In genomic region chr17:29848793-29849435, GRCm38 (mm10) we compare ENCODE assay signal across 9 mouse cellular contexts.
DNase-seq lines count a peak whose midpoint lies in the region; ATAC-seq and TF ChIP-seq lines count a peak whose summit lies in the region.
"Had no signal": no experiment of that assay in that cellular context is flagged by ENCODE, and none has a peak within 500 bp of the region (broad histone marks: within the 10 kb centered on the region; RNA-seq: fewer than 3 reads in every experiment).

No protein-coding gene starts in this region.

- TF ChIP-seq CTCF in forebrain, postnatal 0 days (IDR thresholded peaks at IDR 0.05; ENCODE audit: low read depth): peak; percentile 81

- peak; percentile 32 for ATAC-seq in forebrain, postnatal 0 days
- ATAC-seq in liver, embryonic 11.5 days (replicated peaks; ENCODE audit: low FRiP score): peak; percentile 55; the same call in 1 of the 2 replicates
- no peak for ATAC-seq in neural tube, embryonic 11.5 days (ENCODE audit: insufficient read depth, low FRiP score, low TSS enrichment)

- DNase-seq in layer of hippocampus, adult 11-12 months (ENCODE audit: low spot score): peak; percentile 76
- DNase-seq in layer of hippocampus, adult 9-11 months: no peak
- DNase-seq in cerebellum, adult 11 months: peak; percentile 72
- peak; percentile 74 for DNase-seq in forebrain, postnatal 0 days
- DNase-seq in kidney, adult 9 months: peak; percentile 78
- peak; percentile 78 for DNase-seq in liver, embryonic 11.5 days (ENCODE audit: low spot score)
- peak; percentile 70 for DNase-seq in neural tube, embryonic 11.5 days (ENCODE audit: low spot score)
- DNase-seq in testis, postnatal 10 days (ENCODE audit: low spot score): peak; percentile 80

- H3K27ac ChIP-seq in forebrain, postnatal 0 days (ENCODE audit: low read depth, low read length): no peak overlapping the region
- no peak overlapping the region for H3K27ac ChIP-seq in liver, embryonic 11.5 days (ENCODE audit: low read depth, low read length)
- no peak overlapping the region for H3K27ac ChIP-seq in neural tube, embryonic 11.5 days (ENCODE audit: low read depth, low read length)
- H3K27ac ChIP-seq: stomach, embryonic 15.5 days had no signal

- H3K9ac ChIP-seq in forebrain, postnatal 0 days: no peak overlapping the region
- H3K9ac ChIP-seq in liver, embryonic 11.5 days (ENCODE audit: low read depth, low read length): no peak overlapping the region
- no peak overlapping the region for H3K9ac ChIP-seq in neural tube, embryonic 11.5 days (ENCODE audit: low read length)
- H3K9ac ChIP-seq: stomach, embryonic 15.5 days had no signal

- H3K36me3 ChIP-seq in forebrain, postnatal 0 days (ENCODE audit: insufficient read depth): no peaks in the 10 kb centered on the region
- no peaks in the 10 kb centered on the region for H3K36me3 ChIP-seq in liver, embryonic 11.5 days (ENCODE audit: control insufficient read depth, insufficient read depth, low read length)
- H3K36me3 ChIP-seq in neural tube, embryonic 11.5 days (ENCODE audit: control insufficient read depth, insufficient read depth, low read length): no peaks in the 10 kb centered on the region
- H3K36me3 ChIP-seq: stomach, embryonic 15.5 days had no signal

- H3K9me3 ChIP-seq in forebrain, postnatal 0 days (ENCODE audit: low read length): no peaks in the 10 kb centered on the region
- no peaks in the 10 kb centered on the region for H3K9me3 ChIP-seq in liver, embryonic 11.5 days (ENCODE audit: control insufficient read depth, low read length)
- H3K9me3 ChIP-seq in neural tube, embryonic 11.5 days (ENCODE audit: control insufficient read depth, low read length): no peaks in the 10 kb centered on the region
- H3K9me3 ChIP-seq: stomach, embryonic 15.5 days had no signal

- H3K4me2 ChIP-seq in forebrain, postnatal 0 days (ENCODE audit: low read depth): no peak overlapping the region
- H3K4me2 ChIP-seq in liver, embryonic 11.5 days: no peak overlapping the region
- no peak overlapping the region for H3K4me2 ChIP-seq in neural tube, embryonic 11.5 days (ENCODE audit: low read depth)
- H3K4me2 ChIP-seq: stomach, embryonic 15.5 days had no signal

- no peaks in the 10 kb centered on the region for H3K27me3 ChIP-seq in forebrain, postnatal 0 days (ENCODE audit: insufficient read depth, low read length)
- peaks cover 2% of the 10 kb centered on the region; the same call in 1 of the 2 replicates for H3K27me3 ChIP-seq in liver, embryonic 11.5 days (replicated peaks; ENCODE audit: control insufficient read depth, insufficient read depth, low read length)
- no peaks in the 10 kb centered on the region for H3K27me3 ChIP-seq in neural tube, embryonic 11.5 days (ENCODE audit: control insufficient read depth, insufficient read depth, low read length)

- 37% methylated on average over 17 of the region's 17 CpGs for WGBS in forebrain, postnatal 0 days
- WGBS in liver, embryonic 11.5 days: 30% methylated on average over 17 of the region's 17 CpGs
- WGBS in neural tube, embryonic 11.5 days: 21% methylated on average over 17 of the region's 17 CpGs

- no peak overlapping the region for H3K4me3 ChIP-seq in forebrain, postnatal 0 days (ENCODE audit: low read depth, low read length)
- no peak overlapping the region for H3K4me3 ChIP-seq in liver, embryonic 11.5 days (ENCODE audit: low read depth, low read length)
- no peak overlapping the region for H3K4me3 ChIP-seq in neural tube, embryonic 11.5 days (ENCODE audit: low read depth, low read length)
- H3K4me3 ChIP-seq: stomach, embryonic 15.5 days had no signal

- no peaks in the 10 kb centered on the region for H3K4me1 ChIP-seq in forebrain, postnatal 0 days (ENCODE audit: insufficient read depth)
- peaks cover 15% of the 10 kb centered on the region for H3K4me1 ChIP-seq in liver, embryonic 11.5 days (replicated peaks; ENCODE audit: control insufficient read depth, insufficient read depth, low read length)
- no peaks in the 10 kb centered on the region for H3K4me1 ChIP-seq in neural tube, embryonic 11.5 days (ENCODE audit: control insufficient read depth, insufficient read depth, low read length)
- H3K4me1 ChIP-seq: stomach, embryonic 15.5 days had no signal
